In the genomic region with DNA sequence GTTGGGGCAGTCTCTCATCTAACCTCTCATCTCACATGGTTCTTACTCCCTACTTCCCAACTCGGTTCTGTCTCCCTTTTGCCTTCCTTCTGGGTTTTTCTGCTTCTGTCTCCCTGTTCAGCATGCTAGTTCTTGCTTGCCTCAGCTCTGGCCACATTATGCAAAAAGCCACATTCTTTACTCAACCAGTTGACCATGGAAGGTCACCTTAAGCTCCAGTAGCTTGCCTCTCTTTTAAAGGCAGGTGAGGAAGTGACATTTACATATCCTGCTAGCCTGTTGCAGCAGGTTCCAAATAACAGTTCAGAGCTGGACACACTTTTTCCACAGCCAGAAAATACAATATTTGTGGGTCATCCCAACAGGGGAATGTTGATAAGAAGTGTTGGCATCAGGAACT, we compare ENCODE assay signal across 17 mouse cellular contexts.
DNase-seq lines count a peak whose midpoint lies in the region; TF ChIP-seq lines count a peak whose summit lies in the region.
"Had no signal": no experiment of that assay in that cellular context is flagged by ENCODE, and none has a peak within 500 bp of the region (broad histone marks: within the 10 kb centered on the region; RNA-seq: fewer than 3 reads in every experiment).

No protein-coding gene starts in this region.

- no peaks in the 10 kb centered on the region for H3K4me1 ChIP-seq in kidney, adult 2 months (ENCODE audit: control insufficient read depth, insufficient read depth, low read length)
- H3K4me1 ChIP-seq: forebrain, embryonic 10.5 days; hindbrain, embryonic 12.5 days; hindbrain, embryonic 15.5 days had no signal

- no peak overlapping the region for H3K4me3 ChIP-seq in kidney, adult 2 months (ENCODE audit: insufficient read depth, low read depth, low read length)
- H3K4me3 ChIP-seq: forebrain, embryonic 10.5 days; gastrocnemius, adult 2 months; hindbrain, embryonic 12.5 days; hindbrain, embryonic 15.5 days had no signal

- TF ChIP-seq CTCF in kidney, adult 2 months (conservative IDR thresholded peaks at IDR 0.05; ENCODE audit: insufficient read depth, insufficient read length, low read depth, low read length), result no peak

- H3K27me3 ChIP-seq in kidney, adult 2 months (replicated peaks; ENCODE audit: control insufficient read depth, insufficient read depth, low read length), result no peaks in the 10 kb centered on the region
- H3K27me3 ChIP-seq: hindbrain, embryonic 12.5 days; hindbrain, embryonic 15.5 days had no signal

- 44% methylated on average over 1 of the region's 1 CpGs for WGBS in kidney, adult 2 months

- H3K36me3 ChIP-seq in kidney, adult 2 months (ENCODE audit: control insufficient read depth, insufficient read depth, low read length), result no peaks in the 10 kb centered on the region
- H3K36me3 ChIP-seq: forebrain, embryonic 10.5 days; hindbrain, embryonic 12.5 days; hindbrain, embryonic 15.5 days had no signal

- no peak for TF ChIP-seq POLR2A in kidney, adult 2 months (IDR thresholded peaks at IDR 0.05; ENCODE audit: low read depth, low read length)

- peak; percentile 58 for DNase-seq in kidney, adult 2 months
- no peak for DNase-seq in kidney, postnatal 4 days
- DNase-seq in ES-CJ7 (ENCODE audit: low read depth, low spot score), result peak; percentile 38
- peak; percentile 25 for DNase-seq in R1 (ENCODE audit: low read depth, low spot score)
- peak; percentile 2 to 29 for DNase-seq in kidney, postnatal 36 days
- no peak for DNase-seq in thymus, postnatal 25 days
- DNase-seq: adrenal gland, adult 2 months; adrenal gland, postnatal 25 days; cerebellum, adult 18-20 months; cerebellum, adult 9-10 months; cerebellum, postnatal 14 days; forebrain, postnatal 0 days; gastrocnemius, adult 2 months; gastrocnemius, postnatal 14 days had no signal

- peak overlapping the region; percentile 87 for H3K27ac ChIP-seq in kidney, adult 2 months (ENCODE audit: insufficient read depth, low read depth, low read length)
- H3K27ac ChIP-seq: forebrain, embryonic 10.5 days; gastrocnemius, adult 2 months; hindbrain, embryonic 12.5 days; hindbrain, embryonic 15.5 days had no signal

Comparison
In these comparisons a context has a peak if more than half of its experiments do, and no peak if none do; other contexts are left out.
1. DNase-seq: peak in kidney, adult 2 months (single experiment), ES-CJ7 (single experiment), R1 (single experiment) and kidney, postnatal 36 days (2 of 2); none in kidney, postnatal 4 days (0 of 2) and thymus, postnatal 25 days (single experiment).